Mouse (Mus musculus): Measurements from ENCODE around the gene S100a6. TPM values are rescaled to one million over a fixed set of nuclear protein-coding genes. Genes with fewer than 3 reads are reported as not detected.

The S100a6 gene
- polyA plus RNA-seq, 1 experiment from 2014 or later, result 14.6 TPM

DNA sequence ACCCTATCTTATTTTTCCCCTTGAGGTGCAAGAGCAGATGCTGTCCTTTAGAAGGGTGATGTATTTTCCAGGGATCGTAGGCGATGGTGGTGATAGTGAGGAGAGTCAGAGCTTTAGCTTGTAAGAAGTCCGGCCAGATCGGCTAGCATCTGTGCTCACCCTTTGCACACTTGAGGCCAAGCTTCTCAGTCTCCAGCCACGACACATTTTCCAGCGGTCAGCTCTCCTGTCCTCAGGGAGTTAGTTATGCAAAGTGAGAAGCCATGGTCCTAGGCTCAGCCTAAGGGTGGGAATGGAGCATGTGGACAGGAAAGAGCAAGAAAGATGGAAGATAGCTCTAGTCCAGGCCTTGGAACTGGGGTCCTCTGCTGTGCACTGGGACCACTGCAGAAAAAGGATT, 15.9 kb upstream of the S100a6 start:
- no peak overlapping the region for H3K4me3 ChIP-seq (ENCODE audit: low read depth, low read length)
- H3K4me2 ChIP-seq, result no peak overlapping the region
- H3K9me3 ChIP-seq (ENCODE audit: control insufficient read depth, low read length), result no peaks in the 10 kb centered on the region
- H3K36me3 ChIP-seq (ENCODE audit: control insufficient read depth, insufficient read depth, low read length), result no peaks in the 10 kb centered on the region
- H3K9ac ChIP-seq (ENCODE audit: low read depth, low read length), result no peak overlapping the region
- no peak overlapping the region for H3K27ac ChIP-seq (ENCODE audit: low read depth, low read length)
- WGBS, result 86% methylated on average over 6 of the region's 6 CpGs
- no peaks in the 10 kb centered on the region for H3K4me1 ChIP-seq (replicated peaks; ENCODE audit: control insufficient read depth, insufficient read depth, low read length)
- DNase-seq (ENCODE audit: low spot score) (no peak), ATAC-seq (replicated peaks; ENCODE audit: low FRiP score) (no peak)
- H3K27me3 ChIP-seq (replicated peaks; ENCODE audit: control insufficient read depth, insufficient read depth, low read length), result no peaks in the 10 kb centered on the region

DNA sequence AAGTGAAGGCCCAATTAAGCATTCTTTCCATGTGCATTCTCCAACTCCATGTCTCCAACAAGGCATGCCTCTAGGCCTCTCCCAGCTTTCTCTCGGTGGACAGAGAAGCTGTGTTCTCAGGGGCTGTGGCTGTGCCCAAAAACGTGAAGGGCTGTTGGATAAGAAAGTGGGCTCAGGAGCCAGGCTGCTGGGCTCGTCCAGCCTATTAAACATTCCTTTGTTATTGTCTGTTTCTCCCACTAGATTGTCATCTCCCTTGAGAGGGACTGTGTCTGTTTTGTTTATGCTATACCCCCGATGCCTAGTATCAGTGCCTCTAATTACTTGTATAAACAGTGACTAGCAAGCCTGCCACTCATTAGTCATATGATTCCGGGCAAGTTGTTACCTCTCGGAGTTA, 14.9 kb upstream of the S100a6 start:
- Histone ChIP-seq H3K4me1 (replicated peaks; ENCODE audit: control insufficient read depth, insufficient read depth, low read length) (no peaks in the 10 kb centered on the region), H3K27ac (ENCODE audit: low read depth, low read length) (no peak overlapping the region), H3K4me2 (no peak overlapping the region), H3K36me3 (ENCODE audit: control insufficient read depth, insufficient read depth, low read length) (no peaks in the 10 kb centered on the region), H3K27me3 (replicated peaks; ENCODE audit: control insufficient read depth, insufficient read depth, low read length) (no peaks in the 10 kb centered on the region), H3K4me3 (ENCODE audit: low read depth, low read length) (no peak overlapping the region), H3K9me3 (ENCODE audit: control insufficient read depth, low read length) (no peaks in the 10 kb centered on the region), H3K9ac (ENCODE audit: low read depth, low read length) (no peak overlapping the region)
- DNase-seq (ENCODE audit: low spot score) (no peak), ATAC-seq (replicated peaks; ENCODE audit: low FRiP score) (no peak)
- 53% methylated on average over 6 of the region's 6 CpGs for WGBS

DNA sequence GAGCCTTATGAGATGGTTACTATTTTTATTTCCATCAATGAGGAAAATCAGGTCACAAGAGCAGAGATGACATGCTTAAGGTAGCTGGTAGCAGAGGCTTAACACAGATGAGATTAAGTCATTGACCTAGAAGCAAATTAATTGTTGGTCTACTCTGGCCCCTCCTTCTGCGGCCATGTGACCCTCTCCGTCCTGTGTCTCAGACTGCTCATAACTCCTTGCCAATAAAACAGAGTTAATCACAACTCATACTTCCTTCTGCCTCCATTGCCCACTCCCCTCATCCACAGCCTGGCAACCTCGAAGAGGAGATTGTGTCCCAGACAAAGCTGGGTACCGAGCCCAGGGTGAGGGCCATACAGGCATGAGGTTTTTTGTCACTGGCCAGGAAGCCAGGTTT, 14.5 kb upstream of the S100a6 start:
- no peak overlapping the region for H3K4me3 ChIP-seq (ENCODE audit: low read depth, low read length)
- no peak overlapping the region for H3K27ac ChIP-seq (ENCODE audit: low read depth, low read length)
- ATAC-seq (replicated peaks; ENCODE audit: low FRiP score), result no peak
- H3K9ac ChIP-seq (ENCODE audit: low read depth, low read length), result no peak overlapping the region
- 72% methylated on average over 4 of the region's 4 CpGs for WGBS
- H3K4me1 ChIP-seq (replicated peaks; ENCODE audit: control insufficient read depth, insufficient read depth, low read length), result no peaks in the 10 kb centered on the region
- H3K4me2 ChIP-seq, result no peak overlapping the region
- no peaks in the 10 kb centered on the region for H3K9me3 ChIP-seq (ENCODE audit: control insufficient read depth, low read length)
- H3K27me3 ChIP-seq (replicated peaks; ENCODE audit: control insufficient read depth, insufficient read depth, low read length), result no peaks in the 10 kb centered on the region
- DNase-seq (ENCODE audit: low spot score), result no peak
- no peaks in the 10 kb centered on the region for H3K36me3 ChIP-seq (ENCODE audit: control insufficient read depth, insufficient read depth, low read length)

GRCm38 (mm10) chr3:90599401-90599800, 13.3 kb upstream of the S100a6 start:
- ATAC-seq (replicated peaks; ENCODE audit: low FRiP score), result no peak
- H3K27me3 ChIP-seq (replicated peaks; ENCODE audit: control insufficient read depth, insufficient read depth, low read length), result no peaks in the 10 kb centered on the region
- no peak overlapping the region for H3K9ac ChIP-seq (ENCODE audit: low read depth, low read length)
- H3K36me3 ChIP-seq (ENCODE audit: control insufficient read depth, insufficient read depth, low read length), result no peaks in the 10 kb centered on the region
- no peak overlapping the region for H3K27ac ChIP-seq (ENCODE audit: low read depth, low read length)
- 72% methylated on average over 3 of the region's 3 CpGs for WGBS
- H3K4me1 ChIP-seq (replicated peaks; ENCODE audit: control insufficient read depth, insufficient read depth, low read length), result no peaks in the 10 kb centered on the region
- H3K4me3 ChIP-seq (ENCODE audit: low read depth, low read length), result no peak overlapping the region
- no peak overlapping the region for H3K4me2 ChIP-seq
- no peaks in the 10 kb centered on the region for H3K9me3 ChIP-seq (ENCODE audit: control insufficient read depth, low read length)
- DNase-seq (ENCODE audit: low spot score), result no peak

DNA sequence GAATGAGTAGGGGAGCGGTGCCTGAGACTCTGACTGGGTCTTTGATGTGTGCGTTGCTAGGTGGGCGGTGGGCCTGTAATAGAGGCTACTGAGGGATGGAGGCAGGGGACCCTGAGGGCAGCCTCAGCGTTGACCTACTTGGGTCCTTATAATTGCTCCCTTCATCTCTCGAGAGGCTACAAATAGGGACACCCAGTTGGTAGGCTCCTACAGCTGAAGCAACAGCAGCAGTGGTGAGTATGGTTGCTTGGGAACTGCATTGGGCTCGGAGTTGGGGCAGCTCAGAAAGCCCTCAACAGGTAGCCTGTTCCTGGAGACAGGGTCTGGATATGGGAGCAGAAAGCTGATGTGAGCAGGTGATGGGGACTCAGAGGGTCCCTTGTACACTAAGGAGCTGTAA, 12.6 kb upstream of the S100a6 start:
- Histone ChIP-seq H3K36me3 (ENCODE audit: control insufficient read depth, insufficient read depth, low read length) (no peaks in the 10 kb centered on the region), H3K9ac (ENCODE audit: low read depth, low read length) (no peak overlapping the region), H3K4me3 (ENCODE audit: low read depth, low read length) (no peak overlapping the region), H3K9me3 (ENCODE audit: control insufficient read depth, low read length) (no peaks in the 10 kb centered on the region), H3K4me2 (no peak overlapping the region), H3K27ac (ENCODE audit: low read depth, low read length) (no peak overlapping the region), H3K27me3 (replicated peaks; ENCODE audit: control insufficient read depth, insufficient read depth, low read length) (no peaks in the 10 kb centered on the region), H3K4me1 (replicated peaks; ENCODE audit: control insufficient read depth, insufficient read depth, low read length) (no peaks in the 10 kb centered on the region)
- ATAC-seq (replicated peaks; ENCODE audit: low FRiP score) (no peak), DNase-seq (ENCODE audit: low spot score) (no peak)
- 80% methylated on average over 6 of the region's 6 CpGs for WGBS

GRCm38 (mm10) chr3:90600458-90601195, 12.1 kb upstream of the S100a6 start:
- DNase-seq (ENCODE audit: low spot score), result no peak
- no peak overlapping the region for H3K27ac ChIP-seq (ENCODE audit: low read depth, low read length)
- no peak overlapping the region for H3K4me2 ChIP-seq
- no peaks in the 10 kb centered on the region for H3K27me3 ChIP-seq (replicated peaks; ENCODE audit: control insufficient read depth, insufficient read depth, low read length)
- no peak for ATAC-seq (replicated peaks; ENCODE audit: low FRiP score)
- no peaks in the 10 kb centered on the region for H3K36me3 ChIP-seq (ENCODE audit: control insufficient read depth, insufficient read depth, low read length)
- no peak overlapping the region for H3K4me3 ChIP-seq (ENCODE audit: low read depth, low read length)
- no peaks in the 10 kb centered on the region for H3K4me1 ChIP-seq (replicated peaks; ENCODE audit: control insufficient read depth, insufficient read depth, low read length)
- no peak overlapping the region for H3K9ac ChIP-seq (ENCODE audit: low read depth, low read length)
- H3K9me3 ChIP-seq (ENCODE audit: control insufficient read depth, low read length), result no peaks in the 10 kb centered on the region
- WGBS, result 72% methylated on average over 8 of the region's 8 CpGs

- H3K9ac ChIP-seq (ENCODE audit: low read depth, low read length), result no peak within 1 kb of the TSS
- 80% methylated on average over 11 of the region's 11 CpGs for WGBS
- DNase-seq (ENCODE audit: low spot score) (no peak), ATAC-seq (replicated peaks; ENCODE audit: low FRiP score) (no peak)
- no peak within 1 kb of the TSS for H3K27ac ChIP-seq (ENCODE audit: low read depth, low read length)
- H3K9me3 ChIP-seq (ENCODE audit: control insufficient read depth, low read length), result no peaks in the 10 kb centered on the region
- no peak within 1 kb of the TSS for H3K4me3 ChIP-seq (ENCODE audit: low read depth, low read length)
- H3K27me3 ChIP-seq (replicated peaks; ENCODE audit: control insufficient read depth, insufficient read depth, low read length), result no peaks in the 10 kb centered on the region
- no peak within 1 kb of the TSS for H3K4me2 ChIP-seq
- H3K4me1 ChIP-seq (replicated peaks; ENCODE audit: control insufficient read depth, insufficient read depth, low read length), result no peaks in the 10 kb centered on the region
- no peaks in the 10 kb centered on the region for H3K36me3 ChIP-seq (ENCODE audit: control insufficient read depth, insufficient read depth, low read length)
These were observed 11.1 kb upstream of the S100a6 start, which contains the start of gene Gm42674 for GRCm38 (mm10) chr3:90601486-90602110. Gene Gm42674 (plus strand): TSS chr3:90601904.

DNA sequence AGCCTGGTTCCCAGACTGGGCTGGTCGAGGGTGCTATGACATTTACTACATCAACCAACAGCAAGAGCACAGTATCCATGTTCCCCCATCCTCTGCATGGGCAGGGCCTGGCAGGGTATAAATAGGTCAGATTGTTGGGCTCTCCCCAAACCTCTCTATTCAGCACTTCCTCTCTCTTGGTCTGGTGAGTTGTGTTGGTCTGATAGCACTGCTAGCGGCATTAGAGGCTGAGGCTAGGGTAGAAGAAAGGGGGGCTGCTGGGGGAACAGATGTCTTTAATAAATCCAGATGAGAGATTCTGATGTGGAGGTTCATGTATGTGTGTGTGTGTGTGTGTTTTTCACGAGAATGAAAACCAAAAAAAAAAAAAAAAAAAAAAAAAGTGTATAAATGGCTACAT, 9.1 kb upstream of the S100a6 start, which contains the start of gene S100a4:
Gene S100a4 (plus strand): TSS at position 149 of the 400 bp plus-strand sequence.
- H3K9me3 ChIP-seq (ENCODE audit: control insufficient read depth, low read length), result no peaks in the 10 kb centered on the region
- no peak within 1 kb of the TSS for H3K4me3 ChIP-seq (ENCODE audit: low read depth, low read length)
- no peak within 1 kb of the TSS for H3K9ac ChIP-seq (ENCODE audit: low read depth, low read length)
- no peaks in the 10 kb centered on the region for H3K27me3 ChIP-seq (replicated peaks; ENCODE audit: control insufficient read depth, insufficient read depth, low read length)
- H3K27ac ChIP-seq (ENCODE audit: low read depth, low read length), result no peak within 1 kb of the TSS
- no peaks in the 10 kb centered on the region for H3K4me1 ChIP-seq (replicated peaks; ENCODE audit: control insufficient read depth, insufficient read depth, low read length)
- 0 out of 2 replicates have a peak, but pooled peaks have one; percentile 35 for ATAC-seq (replicated peaks; ENCODE audit: low FRiP score)
- H3K36me3 ChIP-seq (ENCODE audit: control insufficient read depth, insufficient read depth, low read length), result no peaks in the 10 kb centered on the region
- 30% methylated on average over 3 of the region's 3 CpGs for WGBS
- no peak within 1 kb of the TSS for H3K4me2 ChIP-seq
- DNase-seq (ENCODE audit: low spot score), result no peak

GRCm38 (mm10) chr3:90604416-90604815, 8.3 kb upstream of the S100a6 start:
- Histone ChIP-seq H3K27ac (ENCODE audit: low read depth, low read length) (no peak overlapping the region), H3K9ac (ENCODE audit: low read depth, low read length) (no peak overlapping the region), H3K4me2 (no peak overlapping the region), H3K27me3 (replicated peaks; ENCODE audit: control insufficient read depth, insufficient read depth, low read length) (no peaks in the 10 kb centered on the region), H3K36me3 (ENCODE audit: control insufficient read depth, insufficient read depth, low read length) (no peaks in the 10 kb centered on the region), H3K4me1 (replicated peaks; ENCODE audit: control insufficient read depth, insufficient read depth, low read length) (no peaks in the 10 kb centered on the region), H3K4me3 (ENCODE audit: low read depth, low read length) (no peak overlapping the region), H3K9me3 (ENCODE audit: control insufficient read depth, low read length) (no peaks in the 10 kb centered on the region)
- DNase-seq (ENCODE audit: low spot score) (no peak), ATAC-seq (replicated peaks; ENCODE audit: low FRiP score) (no peak)
- WGBS, result 73% methylated on average over 4 of the region's 4 CpGs
